Mouse (Mus musculus) hindbrain, embryonic 11.5 days (tissue): Measurements from ENCODE around the gene Tiam1. TPM values are rescaled to one million over a fixed set of nuclear protein-coding genes. Genes with fewer than 3 reads are reported as not detected.

Source experiments
- ATAC-seq: fragments of 200-750 bp; cut with Nextera tagmentation; 2 replicates; pipeline ENCODE4 v1.8.0; 2017; ENCODE audit warnings: mild to moderate bottlenecking, moderate TSS enrichment, moderate library complexity; ENCODE audit not compliant: low FRiP score
- DNase-seq: peaks from one replicate; pipeline ENCODE4 v3.0.0-alpha.2; 2015; ENCODE audit warnings: low spot score
- H3K27ac ChIP-seq: fragments of 300-500 bp; sonication (generic); 2 replicates; pipeline ENCODE4 v1.5.1; 2014; ENCODE audit warnings: mild to moderate bottlenecking, low read depth, low read length
- H3K27me3 ChIP-seq: fragments of 300-500 bp; sonication (generic); 2 replicates; pipeline ENCODE4 v1.6.1; 2014; ENCODE audit warnings: mild to moderate bottlenecking, low read length, moderate library complexity, mixed read lengths; ENCODE audit not compliant: control insufficient read depth, insufficient read depth
- H3K36me3 ChIP-seq: fragments of 300-500 bp; sonication (generic); 2 replicates; pipeline ENCODE4 v1.6.1; 2014; ENCODE audit warnings: mild to moderate bottlenecking, low read length, moderate library complexity, mixed read lengths; ENCODE audit not compliant: control insufficient read depth, insufficient read depth
- H3K4me1 ChIP-seq: fragments of 300-500 bp; sonication (generic); replicated peaks from 2 replicates; pipeline ENCODE4 v1.6.1; 2014; ENCODE audit warnings: low read length, mixed read lengths; ENCODE audit not compliant: control insufficient read depth, insufficient read depth
- H3K4me2 ChIP-seq: fragments of 300-500 bp; sonication (generic); replicated peaks from 2 replicates; pipeline ENCODE4 v1.6.1; 2014; ENCODE audit warnings: mild to moderate bottlenecking, low read depth, low read length
- H3K4me3 ChIP-seq: fragments of 300-500 bp; sonication (generic); 2 replicates; pipeline ENCODE4 v1.5.1; 2014; ENCODE audit warnings: low read depth, low read length
- H3K9ac ChIP-seq: fragments of 300-500 bp; sonication (generic); 2 replicates; pipeline ENCODE4 v1.6.1; 2014; ENCODE audit warnings: low read depth, low read length
- H3K9me3 ChIP-seq: fragments of 300-500 bp; sonication (generic); 2 replicates; pipeline ENCODE4 v1.6.1; 2016; ENCODE audit warnings: low read length; ENCODE audit not compliant: control insufficient read depth
- WGBS: fragments of 180-500 bp; shearing (Covaris S2); extraction: QIAGEN DNeasy Blood & Tissue Kit; methylation state at CpG from one replicate; pipeline ENCODE4 v1.1.7; 2014; 5-methylcytosine and 5-hydroxymethylcytosine counted together
- polyA plus RNA-seq: library from polyadenylated mRNA; unstranded; fragments of >200 nt; fragmentation: Nextera tagmentation; extraction: Ambion mirVana; gene quantifications from 2 replicates; pipeline ENCODE4 v1.2.1, GENCODE M21; 2014

Gene Tiam1
- polyA plus RNA-seq, 1 experiment from 2014 or later = 27.6 TPM

- no peak for DNase-seq
- Histone ChIP-seq H3K27me3 (no peaks in the 10 kb centered on the region), H3K9ac (no peak overlapping the region), H3K4me1 (no peaks in the 10 kb centered on the region), H3K9me3 (no peaks in the 10 kb centered on the region), H3K4me2 (no peak overlapping the region), H3K4me3 (no peak overlapping the region), H3K27ac (no peak overlapping the region), H3K36me3 (no peaks in the 10 kb centered on the region)
- 77% methylated on average over 9 of the region's 9 CpGs for WGBS
- ATAC-seq = no peak
Measured at GRCm38 (mm10) chr16:89899192-89899591, 244.4 kb downstream of the Tiam1 start.

GRCm38 (mm10) chr16:89898299-89898625 is 245.3 kb downstream of the Tiam1 start:
- WGBS = 88% methylated on average over 14 of the region's 14 CpGs
- Histone ChIP-seq H3K4me3 (no peak overlapping the region), H3K27me3 (no peaks in the 10 kb centered on the region), H3K27ac (no peak overlapping the region), H3K9me3 (no peaks in the 10 kb centered on the region), H3K4me1 (no peaks in the 10 kb centered on the region), H3K36me3 (no peaks in the 10 kb centered on the region), H3K4me2 (no peak overlapping the region), H3K9ac (no peak overlapping the region)
- ATAC-seq = no peak
- DNase-seq = no peak

DNA sequence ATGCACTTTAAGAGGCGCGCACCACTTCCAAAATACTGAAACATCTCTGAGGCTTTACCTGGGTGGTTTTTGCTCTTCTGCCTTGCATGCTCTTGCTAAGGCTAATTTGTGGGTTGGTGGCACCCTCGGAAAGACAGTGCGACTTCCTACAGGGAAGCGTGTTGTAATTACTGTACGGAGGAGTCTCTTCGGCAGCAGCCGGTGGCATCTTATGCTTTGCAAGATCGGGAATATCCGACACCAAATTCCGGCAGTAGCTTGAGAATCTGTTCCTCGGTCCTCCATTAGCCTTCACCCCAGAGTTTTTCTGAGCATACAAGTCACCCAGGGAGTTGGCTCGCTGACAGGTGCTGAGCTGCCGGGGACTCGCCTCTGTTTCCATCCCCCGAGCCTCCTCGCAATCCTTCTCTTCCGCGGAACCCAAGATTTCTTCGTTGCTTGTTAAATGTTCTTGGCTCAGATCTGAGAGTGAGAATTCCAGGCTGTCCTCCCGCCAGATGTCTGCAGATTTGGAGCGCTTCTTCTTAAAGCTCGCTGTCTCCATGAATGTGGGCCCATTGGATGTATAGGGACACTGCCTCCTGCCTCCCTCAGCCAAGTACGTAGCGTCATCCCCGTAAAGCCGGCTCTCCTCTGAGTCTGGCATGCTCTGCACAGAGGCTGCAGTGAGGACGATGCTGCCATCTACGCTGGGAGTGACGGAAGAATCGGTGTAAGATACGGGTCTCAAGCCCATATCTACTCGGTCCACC is 245.8 kb downstream of the Tiam1 start:
- no peak overlapping the region for H3K27ac ChIP-seq
- DNase-seq = no peak
- no peaks in the 10 kb centered on the region for H3K4me1 ChIP-seq
- no peaks in the 10 kb centered on the region for H3K36me3 ChIP-seq
- H3K27me3 ChIP-seq = no peaks in the 10 kb centered on the region
- no peak overlapping the region for H3K4me2 ChIP-seq
- H3K9me3 ChIP-seq = no peaks in the 10 kb centered on the region
- no peak overlapping the region for H3K4me3 ChIP-seq
- H3K9ac ChIP-seq = no peak overlapping the region
- ATAC-seq = no peak
- WGBS = 89% methylated on average over 33 of the region's 33 CpGs

DNA sequence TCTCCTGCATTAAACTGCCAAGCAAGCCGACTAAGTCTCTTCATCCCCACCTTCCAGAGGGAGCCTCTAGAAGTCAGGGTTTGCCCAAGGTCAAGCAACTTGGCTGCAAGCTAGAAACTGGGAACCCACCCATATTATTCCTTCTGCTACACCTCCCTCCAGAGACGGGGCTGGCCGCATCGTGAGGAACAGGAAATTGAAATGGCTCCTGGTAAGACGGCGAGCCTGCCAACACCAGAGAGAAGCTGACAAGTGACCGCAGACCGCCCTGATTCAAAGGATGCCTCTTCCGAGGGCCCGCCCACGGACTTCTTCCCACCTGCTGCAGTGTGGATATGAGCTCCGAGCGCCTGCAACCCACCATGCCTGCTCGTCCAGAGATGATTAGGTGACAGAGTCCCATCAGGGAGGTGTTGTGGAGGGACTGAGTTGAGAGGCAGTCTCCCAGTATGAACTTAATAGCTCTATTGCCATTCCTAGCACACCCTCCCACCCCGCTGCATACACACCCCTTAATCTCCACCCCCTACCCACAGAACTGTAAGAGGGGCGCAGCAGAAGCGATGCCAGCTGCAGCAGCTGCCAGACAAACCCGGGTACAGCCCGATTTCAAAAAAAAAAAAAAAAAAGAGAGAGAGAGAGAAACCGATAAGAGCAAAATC is 246.6 kb downstream of the Tiam1 start:
- no peak overlapping the region for H3K9ac ChIP-seq
- no peaks in the 10 kb centered on the region for H3K9me3 ChIP-seq
- no peaks in the 10 kb centered on the region for H3K27me3 ChIP-seq
- H3K4me2 ChIP-seq = no peak overlapping the region
- no peaks in the 10 kb centered on the region for H3K36me3 ChIP-seq
- ATAC-seq = no peak
- H3K4me3 ChIP-seq = no peak overlapping the region
- no peak overlapping the region for H3K27ac ChIP-seq
- no peaks in the 10 kb centered on the region for H3K4me1 ChIP-seq
- 90% methylated on average over 20 of the region's 20 CpGs for WGBS
- DNase-seq = no peak

DNA sequence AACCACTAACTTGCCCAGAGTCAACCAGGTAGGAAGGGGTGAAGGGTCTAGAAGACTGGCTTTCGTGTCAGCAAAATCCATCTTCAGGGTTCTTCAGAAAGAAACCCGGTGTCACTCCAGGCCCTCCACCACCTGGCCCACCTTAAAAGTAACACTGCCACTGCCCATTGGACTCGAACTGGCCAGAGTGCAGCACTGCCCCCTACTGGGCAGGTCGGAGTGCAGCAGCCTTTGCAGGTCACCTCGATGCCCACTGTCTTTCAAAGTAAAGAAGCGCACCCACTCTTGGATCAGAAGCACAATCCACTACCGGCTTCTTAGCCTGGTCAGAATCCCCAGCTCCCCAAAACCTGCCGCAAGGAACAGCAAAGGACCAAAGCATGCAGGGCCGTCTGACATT is 247.2 kb downstream of the Tiam1 start:
- H3K27me3 ChIP-seq = no peaks in the 10 kb centered on the region
- no peak for DNase-seq
- 79% methylated on average over 9 of the region's 9 CpGs for WGBS

DNA sequence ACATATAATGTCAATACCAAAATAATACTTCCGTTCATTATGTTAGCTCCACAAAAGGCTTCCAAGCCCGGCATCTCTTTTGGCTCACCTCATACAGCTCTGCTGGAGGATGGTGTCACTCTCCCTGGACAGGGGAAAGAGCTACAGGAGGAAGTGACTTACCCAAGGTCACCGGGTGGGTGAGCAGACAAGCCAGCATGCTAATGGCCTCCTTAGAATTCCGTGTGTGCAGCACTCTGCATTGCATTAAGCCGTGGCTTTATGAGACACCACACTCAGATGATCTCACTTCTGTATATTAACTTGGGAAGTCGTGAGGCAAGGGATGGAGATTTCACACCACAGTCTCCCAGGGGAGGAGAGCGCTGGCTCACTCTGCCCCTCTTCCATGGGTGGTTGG is 248.3 kb downstream of the Tiam1 start:
- Histone ChIP-seq H3K27ac (no peak overlapping the region), H3K4me1 (no peaks in the 10 kb centered on the region), H3K27me3 (no peaks in the 10 kb centered on the region), H3K4me2 (no peak overlapping the region), H3K9ac (no peak overlapping the region), H3K4me3 (no peak overlapping the region), H3K9me3 (no peaks in the 10 kb centered on the region), H3K36me3 (no peaks in the 10 kb centered on the region)
- ATAC-seq = no peak
- 77% methylated on average over 7 of the region's 7 CpGs for WGBS
- no peak for DNase-seq

More for the DNA sequence above, 247.2 kb downstream of the Tiam1 start:
- ATAC-seq = no peak
- H3K27ac ChIP-seq = no peak overlapping the region
- H3K4me2 ChIP-seq = no peak overlapping the region
- H3K4me1 ChIP-seq = no peaks in the 10 kb centered on the region
- no peak overlapping the region for H3K4me3 ChIP-seq
- no peak overlapping the region for H3K9ac ChIP-seq
- no peaks in the 10 kb centered on the region for H3K9me3 ChIP-seq
- H3K36me3 ChIP-seq = no peaks in the 10 kb centered on the region

DNA sequence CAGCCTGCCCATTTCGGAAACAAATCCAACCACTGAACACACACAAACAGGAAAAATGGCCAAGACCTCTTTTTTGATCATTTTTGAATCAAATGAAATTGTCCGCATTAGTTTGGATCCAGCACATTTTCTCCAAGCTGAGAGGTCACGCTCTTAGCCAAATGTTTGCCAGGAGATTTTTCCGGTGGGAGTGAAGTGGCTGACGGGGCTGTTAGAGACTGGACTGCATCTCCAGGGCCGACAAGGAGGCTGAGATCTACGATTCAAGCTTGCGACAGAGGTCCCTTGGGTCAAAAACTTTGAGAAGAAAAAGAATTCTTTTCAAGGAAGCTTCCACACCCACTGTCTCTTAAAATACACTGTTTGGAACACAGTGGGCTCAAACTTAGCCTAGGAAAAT is 248.8 kb downstream of the Tiam1 start:
- Histone ChIP-seq H3K4me2 (no peak overlapping the region), H3K27me3 (no peaks in the 10 kb centered on the region), H3K27ac (no peak overlapping the region), H3K4me3 (no peak overlapping the region), H3K36me3 (no peaks in the 10 kb centered on the region), H3K9me3 (no peaks in the 10 kb centered on the region), H3K9ac (no peak overlapping the region), H3K4me1 (no peaks in the 10 kb centered on the region)
- ATAC-seq = no peak
- no peak for DNase-seq
- WGBS = 66% methylated on average over 8 of the region's 8 CpGs

DNA sequence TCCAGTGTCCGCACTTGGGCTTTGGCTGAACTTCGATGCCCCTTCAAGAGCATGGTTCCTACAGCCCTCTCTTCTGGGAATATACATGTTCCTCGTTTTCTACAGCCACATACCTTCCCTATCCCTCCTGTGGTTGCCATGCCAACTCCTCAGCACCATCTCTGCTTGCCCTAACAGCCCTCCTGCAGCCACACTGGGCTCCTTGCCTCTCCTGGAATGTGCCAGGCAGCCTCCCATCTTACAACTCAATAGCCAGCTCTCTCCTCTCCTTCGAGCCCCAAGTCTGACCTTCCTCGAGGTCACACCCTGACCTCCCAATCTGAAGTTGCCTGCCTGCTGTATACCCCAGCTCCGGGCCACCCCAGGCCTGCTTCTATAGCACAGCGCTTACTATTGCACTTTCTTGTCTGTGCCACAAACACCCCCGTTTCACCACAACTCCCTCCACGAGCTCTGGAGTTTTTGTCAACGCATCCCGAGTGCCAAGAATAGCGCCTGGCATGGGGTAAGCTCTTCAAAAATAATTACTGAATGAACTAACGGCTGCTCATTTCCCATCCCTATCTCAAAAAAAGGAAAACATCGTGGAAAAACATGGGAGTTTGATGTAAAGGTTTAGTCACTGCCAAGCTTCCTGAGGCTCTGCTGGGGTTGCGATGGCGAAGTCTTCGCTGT is 252.9 kb downstream of the Tiam1 start:
- DNase-seq (no peak), ATAC-seq (no peak)
- no peaks in the 10 kb centered on the region for H3K27me3 ChIP-seq
- H3K36me3 ChIP-seq = no peaks in the 10 kb centered on the region
- WGBS = 76% methylated on average over 17 of the region's 17 CpGs
- H3K9ac ChIP-seq = no peak overlapping the region
- H3K4me2 ChIP-seq = no peak overlapping the region
- H3K27ac ChIP-seq = no peak overlapping the region
- no peaks in the 10 kb centered on the region for H3K9me3 ChIP-seq
- no peak overlapping the region for H3K4me3 ChIP-seq
- no peaks in the 10 kb centered on the region for H3K4me1 ChIP-seq
